Mouse (Mus musculus) lung, embryonic 16.5 days (tissue): ENCODE data around the gene Pet100. TPM values are rescaled to one million over a fixed set of nuclear protein-coding genes. Genes with fewer than 3 reads are reported as not detected.

Experiments
- ATAC-seq: fragments of 200-750 bp; cut with Nextera tagmentation; 2 replicates; pipeline ENCODE4 v1.8.0; 2017; ENCODE audit warnings: low read depth, mild to moderate bottlenecking, moderate library complexity
- H3K27ac ChIP-seq: fragments of 300-500 bp; sonication (generic); 2 replicates; pipeline ENCODE4 v1.5.1; 2014; ENCODE audit warnings: mild to moderate bottlenecking, control low read depth, low read length
- H3K27me3 ChIP-seq: fragments of 300-500 bp; sonication (generic); 2 replicates; pipeline ENCODE4 v1.6.1; 2014; ENCODE audit warnings: low read depth, low read length, mixed read lengths; ENCODE audit not compliant: control insufficient read depth, insufficient read depth
- H3K36me3 ChIP-seq: fragments of 300-500 bp; sonication (generic); 2 replicates; pipeline ENCODE4 v1.6.1; 2014; ENCODE audit warnings: low read length; ENCODE audit not compliant: control insufficient read depth, insufficient read depth
- H3K4me1 ChIP-seq: fragments of 300-500 bp; sonication (generic); replicated peaks from 2 replicates; pipeline ENCODE4 v1.6.1; 2014; ENCODE audit warnings: low read length, mixed read lengths; ENCODE audit not compliant: control insufficient read depth, insufficient read depth
- H3K4me2 ChIP-seq: fragments of 300-500 bp; sonication (generic); 2 replicates; pipeline ENCODE4 v1.6.1; 2014; ENCODE audit warnings: low read depth, low read length, control low read depth
- H3K4me3 ChIP-seq: fragments of 300-500 bp; sonication (generic); 2 replicates; pipeline ENCODE4 v1.5.1; 2014; ENCODE audit warnings: mild to moderate bottlenecking, low read length, control low read depth
- H3K9ac ChIP-seq: fragments of 300-500 bp; sonication (generic); 2 replicates; pipeline ENCODE4 v1.6.1; 2014; ENCODE audit warnings: low read length, control low read depth
- H3K9me3 ChIP-seq: fragments of 300-500 bp; sonication (generic); 2 replicates; pipeline ENCODE4 v1.6.1; 2016; ENCODE audit warnings: low read length; ENCODE audit not compliant: control insufficient read depth
- WGBS: fragments of 180-500 bp; shearing (Covaris S2); extraction: QIAGEN DNeasy Blood & Tissue Kit; methylation state at CpG from one replicate; pipeline ENCODE4 v1.1.7; 2014; 5-methylcytosine and 5-hydroxymethylcytosine counted together
- polyA plus RNA-seq: library from polyadenylated mRNA; unstranded; fragments of >200 nt; fragmentation: Nextera tagmentation; extraction: Ambion mirVana; gene quantifications from 2 replicates; pipeline ENCODE4 v1.2.1, GENCODE M21; 2015

Pet100 gene
- polyA plus RNA-seq, 1 experiment from 2014 or later: 111 TPM

DNA sequence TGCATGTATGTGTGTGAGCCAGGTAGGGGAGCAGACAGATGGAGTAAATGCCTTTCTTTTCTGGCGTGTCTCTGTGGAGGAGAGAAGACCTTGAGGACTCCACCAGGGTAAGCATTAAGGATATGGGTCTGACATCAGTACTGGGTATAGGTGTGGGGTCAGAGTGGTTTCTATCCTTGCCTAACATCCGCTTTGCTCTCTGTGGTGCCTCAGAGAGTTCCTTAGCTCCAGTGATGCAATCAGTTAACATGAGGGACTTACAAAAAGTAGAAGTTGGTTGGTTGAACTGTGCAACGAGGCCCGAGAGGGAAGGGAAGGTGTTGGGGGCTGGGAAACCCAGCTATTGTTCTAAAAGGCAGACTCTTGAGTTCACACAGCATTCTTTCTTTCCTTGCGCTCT, 43.1 kb downstream of the Pet100 start:
- no peak overlapping the region for H3K4me3 ChIP-seq
- H3K9ac ChIP-seq: no peak overlapping the region
- H3K36me3 ChIP-seq: no peaks in the 10 kb centered on the region
- ATAC-seq: no peak
- WGBS: 45% methylated on average over 5 of the region's 5 CpGs
- no peaks in the 10 kb centered on the region for H3K4me1 ChIP-seq
- no peaks in the 10 kb centered on the region for H3K27me3 ChIP-seq
- no peak overlapping the region for H3K4me2 ChIP-seq
- no peak overlapping the region for H3K27ac ChIP-seq
- H3K9me3 ChIP-seq: no peaks in the 10 kb centered on the region

DNA sequence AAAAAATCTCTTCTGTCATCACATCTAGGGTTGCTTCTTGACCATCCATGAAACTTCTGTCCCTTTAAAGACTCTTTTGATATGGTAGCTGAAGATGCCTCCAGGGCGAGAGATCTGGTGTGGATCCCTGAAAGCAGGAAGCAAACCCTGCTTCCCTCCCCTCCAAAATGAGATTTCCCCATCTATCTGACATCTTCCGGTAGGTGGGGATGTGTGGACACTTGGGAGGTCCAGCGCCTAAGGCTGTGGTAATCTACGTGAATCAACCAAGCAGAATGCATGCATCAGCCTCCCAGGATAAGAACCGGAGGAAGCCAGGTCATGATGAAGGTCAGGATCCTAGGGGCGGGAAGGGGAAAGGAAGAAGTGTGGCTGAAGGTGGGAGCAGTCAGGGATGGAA, 44.2 kb downstream of the Pet100 start, which contains the start of gene Mcemp1:
Gene Mcemp1, plus strand, starts transcription at position 248 of the 400 bp plus-strand sequence.
- Histone ChIP-seq H3K4me2 (no peak within 1 kb of the TSS), H3K27me3 (no peaks in the 10 kb centered on the region), H3K4me1 (no peaks in the 10 kb centered on the region), H3K27ac (no peak within 1 kb of the TSS), H3K36me3 (no peaks in the 10 kb centered on the region), H3K9me3 (no peaks in the 10 kb centered on the region), H3K9ac (no peak within 1 kb of the TSS), H3K4me3 (no peak within 1 kb of the TSS)
- no peak for ATAC-seq
- WGBS: 72% methylated on average over 6 of the region's 6 CpGs

DNA sequence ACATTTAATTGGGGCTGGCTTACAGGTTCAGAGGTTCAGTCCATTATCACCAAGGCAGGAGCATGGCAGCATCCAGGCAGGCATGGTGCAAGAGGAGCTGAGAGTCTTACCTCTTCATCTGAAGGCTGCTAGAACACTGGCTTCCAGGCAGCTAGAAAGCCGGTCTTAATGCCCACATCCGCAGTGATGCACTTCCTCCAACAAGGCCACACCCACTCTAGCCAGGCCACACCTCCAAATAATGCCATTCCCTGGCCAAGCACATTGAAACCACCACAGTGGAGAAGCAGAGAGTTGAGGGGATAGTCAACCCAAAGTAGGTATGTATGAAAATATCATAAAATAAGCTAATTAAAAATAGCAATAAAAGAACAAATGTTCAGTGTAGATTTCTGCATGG, 49.0 kb downstream of the Pet100 start:
- no peak overlapping the region for H3K27ac ChIP-seq
- WGBS: 80% methylated on average over 2 of the region's 2 CpGs
- no peak for ATAC-seq

DNA sequence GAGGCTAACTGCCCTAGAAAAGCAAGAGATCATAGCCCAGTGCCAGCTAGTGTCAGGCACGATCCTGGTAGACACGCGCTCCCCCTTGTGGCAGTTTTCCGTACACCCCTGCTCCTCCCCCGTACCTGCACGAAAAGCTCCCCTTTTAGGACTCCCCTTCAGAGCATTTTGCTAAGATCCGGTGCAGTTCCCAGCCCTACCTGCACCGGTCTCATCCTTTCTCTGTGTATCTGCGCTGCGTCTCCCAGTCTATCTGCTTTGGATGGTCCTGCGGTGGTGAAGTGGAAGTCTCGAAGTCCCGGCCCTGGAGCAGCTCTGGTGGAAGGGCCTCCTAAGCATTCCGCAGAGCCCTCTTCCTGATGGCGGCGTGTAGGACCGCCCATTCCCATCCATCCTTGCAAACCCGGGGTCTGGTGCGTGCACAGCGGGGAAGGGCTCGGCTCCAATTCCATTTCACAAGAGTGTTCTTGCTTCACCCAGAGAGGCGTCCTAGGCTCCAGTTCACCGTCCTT, 50.7 kb downstream of the Pet100 start, which contains the start of gene Fcor:
Gene Fcor, minus strand, starts transcription at position 383 of the 512 bp plus-strand sequence.
- Histone ChIP-seq H3K27ac (peak within 1 kb of the TSS; percentile 66), H3K4me1 (peaks cover 7% of the 10 kb centered on the region), H3K36me3 (no peaks in the 10 kb centered on the region), H3K9ac (peak within 1 kb of the TSS; percentile 74), H3K27me3 (no peaks in the 10 kb centered on the region), H3K9me3 (no peaks in the 10 kb centered on the region), H3K4me3 (peak within 1 kb of the TSS; percentile 71), H3K4me2 (peak within 1 kb of the TSS; percentile 71)
- WGBS: 1% methylated on average over 23 of the region's 23 CpGs
- peak; percentile 88 for ATAC-seq

More for the DNA sequence above, 49.0 kb downstream of the Pet100 start:
- H3K4me1 ChIP-seq: peaks cover 2% of the 10 kb centered on the region; the same call in 1 of the 2 replicates
- no peak overlapping the region for H3K9ac ChIP-seq
- H3K4me3 ChIP-seq: no peak overlapping the region
- no peak overlapping the region for H3K4me2 ChIP-seq
- H3K9me3 ChIP-seq: no peaks in the 10 kb centered on the region
- H3K27me3 ChIP-seq: no peaks in the 10 kb centered on the region
- no peaks in the 10 kb centered on the region for H3K36me3 ChIP-seq

DNA sequence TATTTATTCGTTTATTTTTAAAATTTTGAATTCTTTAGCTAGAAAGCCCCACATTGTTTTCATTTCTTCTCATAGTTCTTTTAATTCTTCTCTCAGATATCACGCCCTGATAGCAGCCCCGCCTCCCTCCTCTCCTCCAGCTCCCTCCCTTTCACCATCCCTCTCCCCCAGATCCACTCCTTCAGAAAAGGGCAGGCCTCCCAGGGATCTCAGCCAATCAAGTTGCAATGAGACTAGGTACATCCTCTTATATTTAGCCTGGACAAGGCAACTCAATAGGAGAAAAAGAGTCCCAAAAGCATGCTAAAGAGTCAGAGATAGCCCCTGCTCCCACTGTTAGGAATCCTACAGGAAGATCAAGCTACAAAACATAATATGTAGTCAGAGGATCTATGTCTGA, 53.3 kb downstream of the Pet100 start:
- peaks cover 12% of the 10 kb centered on the region for H3K36me3 ChIP-seq
- no peaks in the 10 kb centered on the region for H3K27me3 ChIP-seq
- no peak overlapping the region for H3K4me3 ChIP-seq
- H3K4me2 ChIP-seq: no peak overlapping the region
- H3K27ac ChIP-seq: no peak overlapping the region
- H3K4me1 ChIP-seq: peaks cover 14% of the 10 kb centered on the region
- H3K9me3 ChIP-seq: no peaks in the 10 kb centered on the region; the same call in 1 of the 2 replicates
- no peak for ATAC-seq
- WGBS: 41% methylated on average over 3 of the region's 3 CpGs
- H3K9ac ChIP-seq: no peak overlapping the region

Other genes starting within 250 kb of the Pet100 start
- gene Arhgef18, start 228.5 kb upstream of the Pet100 start, polyA plus RNA-seq: 6.9 and 7.6 TPM in 2 replicates
- gene Pex11g, start 153.9 kb upstream of the Pet100 start, polyA plus RNA-seq: 9.5 and 11.1 TPM in 2 replicates
- not detected in 2 replicates for gene Tex45, start 150.7 kb upstream of the Pet100 start, polyA plus RNA-seq
- 39.1 and 41.8 TPM in 2 replicates for gene Zfp358, start 128.4 kb upstream of the Pet100 start, polyA plus RNA-seq
- gene Mcoln1, start 121.1 kb upstream of the Pet100 start, polyA plus RNA-seq: 48.0 and 53.0 TPM in 2 replicates
- 27.3 and 30.9 TPM in 2 replicates for gene Pnpla6, start 106.2 kb upstream of the Pet100 start, polyA plus RNA-seq
- 1.1 and 2.2 TPM in 2 replicates for gene C330021F23Rik, start 53.6 kb upstream of the Pet100 start, polyA plus RNA-seq
- 6.9 and 7.7 TPM in 2 replicates for gene Camsap3, start 34.3 kb upstream of the Pet100 start, polyA plus RNA-seq
- gene Xab2, start 232 bp upstream of the Pet100 start, polyA plus RNA-seq: 56.1 and 56.3 TPM in 2 replicates
- 0.10 and 0.34 TPM in 2 replicates for gene Pcp2, start 4.0 kb downstream of the Pet100 start, polyA plus RNA-seq
- 91.6 and 112 TPM in 2 replicates for gene Stxbp2, start 9.4 kb downstream of the Pet100 start, polyA plus RNA-seq
- 0.18 TPM in 1 of 2 replicates, not detected in the other for gene Retn, start 34.2 kb downstream of the Pet100 start, polyA plus RNA-seq
- gene Mcemp1, start 44.2 kb downstream of the Pet100 start, polyA plus RNA-seq: 2.8 and 4.2 TPM in 2 replicates
- gene Fcor, start 50.8 kb downstream of the Pet100 start, polyA plus RNA-seq: 10.0 and 10.6 TPM in 2 replicates
- gene Trappc5, start 54.8 kb downstream of the Pet100 start, polyA plus RNA-seq: 36.4 and 38.2 TPM in 2 replicates
- gene Fcer2a, start 72.6 kb downstream of the Pet100 start, polyA plus RNA-seq: 0.15 and 0.18 TPM in 2 replicates
- gene Clec4g, start 99.1 kb downstream of the Pet100 start, polyA plus RNA-seq: 0.43 and 0.62 TPM in 2 replicates
- gene Cd209a, start 127.4 kb downstream of the Pet100 start, polyA plus RNA-seq: 0.30 and 0.47 TPM in 2 replicates
- gene Cd209e, start 232.8 kb downstream of the Pet100 start, polyA plus RNA-seq: not detected in 2 replicates